Mouse (Mus musculus): ENCODE data around the gene Acvr1b.

Gene Acvr1b

GRCm38 (mm10) chr15:101198218-101198617 lies 24.4 kb downstream of the Acvr1b start:
- DNase-seq: peak; percentile 90

DNA sequence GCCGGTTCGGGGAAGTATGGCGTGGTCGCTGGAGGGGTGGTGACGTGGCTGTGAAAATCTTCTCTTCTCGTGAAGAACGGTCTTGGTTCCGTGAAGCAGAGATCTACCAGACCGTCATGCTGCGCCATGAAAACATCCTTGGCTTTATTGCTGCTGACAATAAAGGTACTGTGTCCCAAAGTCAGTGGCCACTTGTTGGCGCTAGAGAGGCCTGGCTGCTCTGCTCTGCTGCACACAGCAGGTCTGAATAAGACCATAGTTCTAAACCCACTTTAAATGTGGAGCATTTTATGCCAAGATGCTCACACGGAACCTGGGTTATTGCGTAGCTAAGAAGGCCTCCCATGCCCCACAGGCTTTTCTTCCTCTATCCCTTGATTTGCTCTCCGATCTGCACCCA lies 25.0 kb downstream of the Acvr1b start:
- DNase-seq: no peak

DNA sequence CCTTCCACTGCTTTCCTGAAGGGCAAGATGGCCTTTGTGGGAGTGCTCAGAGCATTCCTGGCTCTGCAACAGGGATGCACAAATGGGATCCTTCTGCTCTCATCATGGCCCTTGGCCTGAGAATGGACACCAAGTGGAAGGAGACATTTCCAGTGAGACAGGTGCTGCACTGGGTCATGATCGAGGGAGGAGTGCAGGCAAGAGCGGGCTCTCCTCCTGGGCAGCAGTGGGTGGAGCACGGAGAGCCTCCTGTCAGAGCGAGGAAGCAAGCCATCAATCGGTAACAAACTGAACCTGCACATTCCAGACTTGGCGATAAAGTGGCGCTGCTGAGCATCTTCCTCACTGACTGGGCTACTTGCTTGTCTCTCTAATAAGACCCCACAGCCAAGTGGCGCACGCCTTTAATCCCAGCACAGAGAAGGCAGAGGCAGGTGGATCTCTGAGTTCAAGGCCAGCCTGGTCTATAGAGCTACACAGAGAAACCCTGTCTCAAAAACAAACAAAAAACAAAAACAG lies 27.0 kb downstream of the Acvr1b start:
- DNase-seq: no peak

DNA sequence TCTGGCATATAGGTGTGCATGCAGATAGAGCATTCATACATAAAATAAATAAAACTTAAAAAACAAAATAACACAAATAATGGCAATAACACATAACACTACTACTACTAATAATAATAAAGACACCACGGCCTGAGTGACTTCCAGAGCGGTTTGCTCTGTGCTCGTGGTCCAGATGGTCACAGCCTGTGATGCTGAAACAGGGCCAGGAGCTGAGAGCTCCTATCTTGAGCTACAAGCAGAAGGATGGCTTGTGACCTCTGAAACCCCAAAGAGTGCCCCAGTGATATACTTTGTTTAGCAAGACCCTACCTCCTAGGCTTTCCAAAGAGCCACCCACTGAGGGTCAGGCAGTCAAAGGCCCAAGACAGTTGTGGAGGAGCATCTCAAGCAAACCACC lies 27.5 kb downstream of the Acvr1b start:
- no peak for DNase-seq

- DNase-seq: no peak
Measured at GRCm38 (mm10) chr15:101203673-101204072, 29.8 kb downstream of the Acvr1b start.

DNA sequence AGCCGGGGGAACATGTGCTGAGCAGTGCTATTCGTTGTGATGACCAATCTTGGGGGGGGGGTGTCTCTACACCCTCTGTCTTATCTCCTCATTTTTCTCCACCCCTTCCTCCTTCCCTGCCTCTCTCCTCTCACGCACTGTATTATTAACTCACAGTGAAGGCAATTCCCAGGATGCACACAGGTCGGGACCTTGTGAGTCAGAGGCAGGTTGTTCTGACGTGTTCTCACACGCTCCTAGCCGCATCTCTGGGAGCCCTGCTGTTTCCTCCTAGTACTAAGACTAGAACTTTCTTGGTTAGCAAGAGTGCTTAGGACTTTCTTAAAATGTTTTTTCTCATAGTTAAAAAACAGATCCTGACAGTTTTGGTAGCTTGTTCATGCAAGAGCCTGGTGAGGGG lies 30.9 kb downstream of the Acvr1b start:
- no peak for DNase-seq

DNA sequence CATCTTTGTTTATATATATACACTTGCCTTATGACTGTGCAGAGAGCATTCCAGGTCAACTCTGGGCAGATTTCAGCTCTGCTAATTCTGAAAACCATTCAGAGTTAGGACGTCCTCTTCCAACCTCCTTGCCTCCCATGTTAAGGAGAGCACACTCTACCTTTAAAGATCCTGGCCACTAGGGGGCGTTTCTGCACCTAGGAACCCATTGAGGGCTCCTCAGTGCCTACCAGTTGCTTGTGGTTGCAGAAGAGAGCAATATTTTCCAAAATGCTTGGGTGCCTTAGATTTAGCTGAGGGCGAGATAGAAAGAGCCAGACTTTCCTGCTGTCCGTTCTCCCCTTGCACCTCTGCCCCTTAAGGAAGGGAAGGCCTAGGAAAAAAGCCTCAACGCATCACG lies 36.4 kb downstream of the Acvr1b start:
- peak; percentile 69 for DNase-seq

- DNase-seq: no peak
Measured at GRCm38 (mm10) chr15:101210998-101211613, 37.2 kb downstream of the Acvr1b start.

GRCm38 (mm10) chr15:101212435-101212834 lies 38.6 kb downstream of the Acvr1b start:
- peak; percentile 90 for DNase-seq

- no peak for DNase-seq
Measured at GRCm38 (mm10) chr15:101215136-101215535, 41.3 kb downstream of the Acvr1b start.

- DNase-seq: peak; percentile 48
Measured at GRCm38 (mm10) chr15:101216036-101216435, 42.2 kb downstream of the Acvr1b start.

- DNase-seq: peak; percentile 34
Measured at GRCm38 (mm10) chr15:101220905-101221297, 47.0 kb downstream of the Acvr1b start.

DNA sequence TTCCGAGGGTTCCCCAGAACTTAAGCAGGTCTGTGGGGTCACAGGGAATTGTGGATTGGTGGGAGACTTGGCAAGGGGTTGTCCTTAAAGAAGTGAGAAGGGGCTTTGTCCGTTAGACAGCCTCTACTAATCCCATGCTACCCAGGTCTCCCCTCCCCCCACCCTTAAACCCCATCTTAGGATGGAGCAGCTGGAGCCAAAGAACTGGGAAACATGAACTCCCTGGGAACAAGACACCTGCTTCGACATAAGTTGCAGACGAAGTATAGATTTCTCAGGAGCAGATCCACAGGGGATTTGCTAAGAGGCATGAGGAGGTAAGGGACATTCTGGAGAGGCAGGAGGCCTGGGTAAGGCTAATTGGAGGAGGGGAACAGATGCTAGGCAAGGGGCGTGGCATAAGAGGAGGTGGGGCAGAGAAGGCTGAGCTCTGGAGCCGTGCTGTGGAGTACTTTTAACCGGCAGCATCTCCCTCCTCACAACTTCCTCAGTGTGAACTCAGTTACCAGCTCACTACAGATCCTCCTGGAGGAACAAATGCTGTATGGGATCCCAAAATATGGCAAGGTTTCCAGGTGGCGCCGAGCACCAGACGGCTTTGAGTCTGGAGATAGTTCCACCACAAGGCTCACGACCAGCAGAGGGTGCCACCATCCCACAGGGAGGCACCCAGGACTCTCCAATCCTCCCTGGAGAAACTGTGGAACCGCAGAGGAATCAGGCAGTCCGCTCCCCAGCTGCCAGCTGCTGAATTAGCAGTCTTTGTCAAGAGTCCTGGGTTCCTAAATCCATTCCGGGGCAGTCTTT lies 47.6 kb downstream of the Acvr1b start:
- DNase-seq: peak; percentile 91

DNA sequence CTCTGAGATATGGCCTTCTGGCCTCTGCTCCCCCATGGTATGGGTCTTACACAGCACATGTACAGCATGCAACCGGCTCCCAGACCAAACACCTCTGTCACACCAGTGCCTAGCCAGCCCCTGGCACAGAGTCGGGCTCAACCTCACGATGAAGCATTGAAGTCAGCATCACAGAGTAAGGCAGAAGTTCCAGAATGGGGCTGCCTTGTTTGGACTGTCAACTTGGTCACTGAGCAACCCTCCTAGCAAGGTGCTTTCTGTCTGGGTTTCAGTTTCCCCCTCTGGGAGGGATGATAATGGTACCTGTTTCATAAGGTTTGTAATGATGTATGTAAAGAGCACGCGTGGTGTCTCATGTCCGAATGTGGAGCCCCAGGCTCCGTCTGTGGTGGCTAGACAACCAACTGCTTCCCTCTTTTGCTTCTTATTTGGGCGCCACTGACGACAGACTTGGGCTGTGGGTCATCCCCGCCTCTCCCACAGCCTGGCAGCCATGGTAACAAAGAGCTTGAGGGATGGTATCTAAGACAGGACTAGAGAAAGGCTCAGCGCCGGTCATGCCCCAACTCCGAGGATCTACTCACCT lies 49.1 kb downstream of the Acvr1b start:
- DNase-seq: no peak

DNA sequence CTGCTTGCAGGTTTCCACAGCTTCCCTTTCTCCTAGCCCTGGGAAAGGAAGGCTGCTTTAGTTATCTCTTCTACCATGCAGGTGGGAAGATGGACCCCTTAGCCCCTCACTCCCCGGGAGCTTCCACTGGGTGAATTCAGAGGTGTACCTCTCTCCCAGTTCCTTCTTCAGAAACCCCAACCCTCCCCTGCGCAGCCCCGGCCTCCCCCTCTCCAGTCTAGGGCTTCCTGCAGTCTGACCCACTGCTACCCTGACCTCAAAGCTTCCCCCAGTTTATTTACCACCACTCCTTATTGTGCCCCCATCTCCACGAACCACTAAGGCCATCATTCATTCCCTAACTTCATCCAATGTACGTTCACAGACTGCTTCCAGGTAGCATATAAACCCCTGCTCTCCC lies 49.7 kb downstream of the Acvr1b start:
- DNase-seq: no peak

DNA sequence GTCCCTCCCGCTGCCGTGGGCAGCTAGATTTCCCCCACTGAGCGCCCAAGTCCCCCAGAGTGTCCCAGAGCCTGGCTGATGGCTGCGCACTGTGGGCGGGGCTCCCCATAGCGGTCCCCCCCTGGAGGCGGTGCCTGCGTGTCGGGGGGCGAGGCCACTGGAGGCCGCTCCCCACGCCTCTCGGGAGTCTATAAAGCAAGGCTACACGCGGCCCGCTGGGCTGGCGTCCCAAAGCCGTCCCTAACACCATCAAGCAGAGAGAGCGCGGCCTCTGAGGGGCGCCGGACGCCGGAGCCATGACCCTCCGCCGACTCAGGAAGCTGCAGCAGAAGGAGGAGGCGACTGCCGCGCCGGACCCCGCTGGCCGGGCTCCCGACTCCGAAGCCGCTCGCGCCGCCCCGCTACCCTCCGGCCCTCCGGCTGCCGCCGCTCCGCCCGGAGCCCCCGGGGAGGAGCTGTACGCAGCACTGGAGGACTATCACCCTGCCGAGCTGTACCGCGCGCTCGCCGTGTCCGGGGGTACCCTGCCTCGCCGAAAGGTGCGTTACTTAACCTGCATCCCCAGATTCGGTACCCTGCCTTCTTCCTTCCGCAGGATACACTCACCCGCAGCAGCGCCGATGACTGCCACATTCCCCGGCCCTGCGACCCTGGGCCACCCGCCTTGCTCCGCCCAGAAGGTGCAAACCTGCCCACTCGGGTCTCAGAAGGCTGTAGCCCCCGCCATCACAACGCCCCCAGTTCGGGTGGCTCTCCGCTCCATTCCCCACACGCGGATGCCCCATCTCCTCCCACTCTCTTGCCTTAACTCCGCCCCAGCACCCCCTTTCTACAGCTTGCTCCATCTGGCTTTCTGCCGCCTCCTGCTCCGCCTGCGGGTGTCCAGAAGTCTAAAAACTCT lies 50.4 kb downstream of the Acvr1b start, which contains the start of gene Grasp:
Grasp (plus strand) TSS at position 183 of the 901 bp plus-strand sequence.
- DNase-seq: peak; percentile 95

DNA sequence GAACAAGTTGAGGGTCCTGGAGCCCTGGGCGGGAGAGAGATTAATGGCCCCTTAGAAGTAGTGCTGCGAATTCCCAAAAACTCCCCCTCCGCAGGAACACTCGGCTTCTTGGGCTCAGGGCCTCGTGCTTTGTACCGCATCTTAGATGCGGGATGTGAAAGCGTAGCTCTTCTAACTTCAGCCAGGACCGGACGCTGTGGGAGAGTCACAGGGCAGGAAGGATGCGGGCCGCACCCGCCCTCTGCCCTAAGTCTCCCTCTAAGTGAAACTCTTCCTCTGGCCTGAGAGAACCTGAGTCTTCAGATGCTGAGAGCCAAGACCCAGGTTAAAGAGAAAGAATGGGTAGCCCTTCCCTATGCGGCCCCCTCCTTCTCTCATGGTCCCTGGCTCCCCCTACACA lies 51.1 kb downstream of the Acvr1b start:
- DNase-seq: peak; percentile 63

- DNase-seq: peak; percentile 88
Measured at GRCm38 (mm10) chr15:101227971-101228370, 54.1 kb downstream of the Acvr1b start.

- DNase-seq: no peak
Measured at GRCm38 (mm10) chr15:101228866-101229590, 55.2 kb downstream of the Acvr1b start.

DNA sequence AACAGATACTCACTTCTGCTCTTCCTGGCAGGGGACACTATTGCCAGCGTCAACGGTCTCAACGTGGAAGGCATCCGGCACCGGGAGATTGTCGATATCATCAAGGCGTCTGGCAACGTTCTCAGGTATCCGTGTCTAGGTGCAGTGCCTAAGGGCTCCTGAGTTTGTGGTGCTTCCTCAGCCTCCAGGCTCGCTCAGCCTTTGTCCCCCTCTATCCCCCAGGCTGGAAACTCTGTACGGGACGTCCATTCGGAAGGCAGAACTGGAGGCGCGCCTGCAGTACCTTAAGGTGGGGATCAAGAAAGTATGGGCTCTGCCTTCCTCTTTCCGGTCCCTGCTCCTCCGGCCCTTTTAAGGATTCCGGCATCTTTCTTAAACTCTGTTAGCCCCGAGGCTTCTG lies 56.6 kb downstream of the Acvr1b start:
- no peak for DNase-seq

GRCm38 (mm10) chr15:101230995-101231647 lies 57.3 kb downstream of the Acvr1b start:
- no peak for DNase-seq

Measured in kidney, postnatal 14 days (tissue).